Mouse (Mus musculus) hindbrain, postnatal 0 days (tissue): ENCODE measurements around the gene Acsl5. TPM values are rescaled to one million over a fixed set of nuclear protein-coding genes. Genes with fewer than 3 reads are reported as not detected.

Experiments
- ATAC-seq: fragments of 200-750 bp; cut with Nextera tagmentation; 2 replicates; pipeline ENCODE4 v1.8.0; 2017; ENCODE audit warnings: mild to moderate bottlenecking, moderate TSS enrichment, moderate library complexity
- DNase-seq: peaks from one replicate; pipeline ENCODE4 v3.0.0-alpha.2; 2015; ENCODE audit warnings: low spot score
- H3K27ac ChIP-seq: fragments of 300-500 bp; sonication (generic); 2 replicates; pipeline ENCODE4 v1.5.1; 2014; ENCODE audit warnings: mild to moderate bottlenecking
- H3K27me3 ChIP-seq: fragments of 300-500 bp; sonication (generic); 2 replicates; pipeline ENCODE4 v1.6.1; 2014; ENCODE audit warnings: low read length, mixed read lengths; ENCODE audit not compliant: insufficient read depth
- H3K36me3 ChIP-seq: fragments of 300-500 bp; sonication (generic); 2 replicates; pipeline ENCODE4 v1.6.1; 2014; ENCODE audit warnings: low read length, mixed read lengths; ENCODE audit not compliant: insufficient read depth
- H3K4me1 ChIP-seq: fragments of 300-500 bp; sonication (generic); 2 replicates; pipeline ENCODE4 v1.6.1; 2014; ENCODE audit warnings: antibody characterized with exemption, low read length, mixed read lengths; ENCODE audit not compliant: insufficient read depth
- H3K4me2 ChIP-seq: fragments of 300-500 bp; sonication (generic); 2 replicates; pipeline ENCODE4 v1.6.1; 2014; ENCODE audit warnings: low read depth, mild to moderate bottlenecking, low read length, moderate library complexity, mixed read lengths
- H3K4me3 ChIP-seq: fragments of 300-500 bp; sonication (generic); 2 replicates; pipeline ENCODE4 v1.5.1; 2014; ENCODE audit warnings: low read length
- H3K9ac ChIP-seq: fragments of 300-500 bp; sonication (generic); replicated peaks from 2 replicates; pipeline ENCODE4 v1.6.1; 2014; ENCODE audit warnings: mild to moderate bottlenecking, low read length, moderate library complexity, mixed read lengths
- H3K9me3 ChIP-seq: fragments of 300-500 bp; sonication (generic); 2 replicates; pipeline ENCODE4 v1.6.1; 2016; ENCODE audit warnings: low read length, mixed read lengths
- CTCF ChIP-seq: IDR thresholded peaks from 2 replicates; pipeline ENCODE4 v1.5.1; 2016; ENCODE audit warnings: antibody characterized with exemption, control low read depth, low read depth
- WGBS: fragments of 180-500 bp; shearing (Covaris S2); extraction: QIAGEN DNeasy Blood & Tissue Kit; methylation state at CpG from one replicate; pipeline ENCODE4 v1.1.7; 2014; 5-methylcytosine and 5-hydroxymethylcytosine counted together
- polyA plus RNA-seq: library from polyadenylated mRNA; unstranded; fragments of >200 nt; fragmentation: Nextera tagmentation; extraction: Ambion mirVana; gene quantifications from 2 replicates; pipeline ENCODE4 v1.2.1, GENCODE M21; 2015
- total RNA-seq: library from RNA; depleted of rRNA; stranded (reverse); fragments of >200 nt; gene quantifications from 2 replicates; pipeline ENCODE4 v1.2.3, GENCODE M21; 2014; rRNA removed

The Acsl5 gene
- total RNA-seq: 12.3 and 13.2 TPM in 2 replicates
- polyA plus RNA-seq: 15.6 and 19.1 TPM in 2 replicates

DNA sequence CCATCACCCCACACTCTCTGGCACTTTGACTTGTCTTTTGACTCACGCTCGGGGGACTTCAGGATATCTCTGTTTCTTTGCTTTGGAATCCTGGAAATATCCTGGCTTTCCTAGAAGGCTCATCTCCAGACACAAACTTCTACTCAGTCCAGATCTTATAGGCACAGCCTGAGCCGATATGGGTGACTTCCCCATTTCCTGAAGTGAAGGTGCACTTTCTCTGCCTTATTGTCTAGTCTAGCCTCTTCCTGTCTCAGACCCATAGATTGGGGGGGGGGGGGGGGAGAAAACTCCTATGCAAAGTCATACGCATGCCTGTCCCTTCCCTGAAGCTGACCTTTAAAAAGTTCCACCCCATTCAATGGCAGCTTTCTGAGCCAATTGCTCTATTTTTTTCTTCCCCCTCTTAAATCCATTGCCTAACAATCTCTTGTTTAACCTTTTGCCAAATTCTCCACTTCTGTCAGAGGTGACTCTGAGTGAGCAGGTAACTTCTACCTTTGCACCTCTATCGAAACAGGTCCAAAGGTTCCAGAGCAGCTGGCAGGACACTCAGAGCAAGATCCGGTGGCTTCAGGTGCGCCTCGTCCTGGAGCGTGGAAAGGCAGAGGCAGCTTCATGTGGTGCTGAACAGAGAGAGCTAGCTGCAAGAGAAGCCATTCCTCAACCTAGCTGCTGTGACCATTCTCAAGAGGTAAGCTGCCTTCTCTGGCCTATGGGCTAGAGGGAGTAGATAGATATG, at the start of gene Acsl5:
Acsl5 (plus strand) TSS at position 556 of the 742 bp plus-strand sequence.
- Histone ChIP-seq H3K27ac (no peak within 1 kb of the TSS), H3K4me1 (0 out of 2 replicates have a peak, but pooled peaks cover 6% of the 10 kb centered on the region), H3K4me2 (no peak within 1 kb of the TSS), H3K9ac (no peak within 1 kb of the TSS), H3K4me3 (no peak within 1 kb of the TSS), H3K36me3 (no peaks in the 10 kb centered on the region), H3K9me3 (no peaks in the 10 kb centered on the region), H3K27me3 (no peaks in the 10 kb centered on the region)
- ATAC-seq: no peak
- WGBS: 96% methylated on average over 9 of the region's 9 CpGs
- TF ChIP-seq CTCF: no peak
- no peak for DNase-seq

DNA sequence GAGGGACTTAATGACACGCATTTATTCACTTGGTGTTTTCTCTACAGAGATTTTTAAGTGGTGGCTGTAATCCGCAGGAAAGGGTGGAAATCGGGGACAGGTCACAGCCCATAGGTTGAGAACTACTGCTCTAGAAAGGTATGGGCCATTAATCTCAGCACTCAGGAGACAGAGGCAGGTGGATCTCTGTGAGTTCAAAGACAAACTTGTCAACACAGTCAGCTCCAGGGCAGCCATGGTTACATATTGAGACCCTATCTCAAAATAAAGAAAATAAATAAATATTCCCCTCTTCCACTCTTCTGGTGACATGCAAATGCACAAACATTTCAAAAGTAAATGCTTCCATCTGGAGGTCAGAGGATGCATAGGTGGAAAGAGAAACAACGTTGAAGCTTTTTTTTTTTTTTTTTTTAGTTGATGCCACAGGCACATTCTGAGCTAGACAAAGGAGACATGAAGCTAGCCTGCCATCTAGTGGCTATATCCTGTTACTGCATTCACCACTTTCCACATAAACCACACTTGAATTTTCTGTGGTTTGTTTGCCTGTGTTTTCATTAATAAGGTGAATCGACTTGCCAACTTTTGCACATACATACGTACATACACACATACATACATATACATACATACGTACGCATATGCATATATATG, 45.1 kb upstream of the Acsl5 start:
- peak; percentile 70 for ATAC-seq
- H3K4me2 ChIP-seq: no peak overlapping the region
- H3K36me3 ChIP-seq: no peaks in the 10 kb centered on the region
- DNase-seq: peak; percentile 87
- TF ChIP-seq CTCF: peak; percentile 92
- no peak overlapping the region for H3K9ac ChIP-seq
- WGBS: 38% methylated on average over 8 of the region's 8 CpGs
- H3K27me3 ChIP-seq: no peaks in the 10 kb centered on the region
- no peaks in the 10 kb centered on the region for H3K4me1 ChIP-seq
- H3K9me3 ChIP-seq: no peaks in the 10 kb centered on the region
- H3K4me3 ChIP-seq: no peak overlapping the region
- no peak overlapping the region for H3K27ac ChIP-seq

DNA sequence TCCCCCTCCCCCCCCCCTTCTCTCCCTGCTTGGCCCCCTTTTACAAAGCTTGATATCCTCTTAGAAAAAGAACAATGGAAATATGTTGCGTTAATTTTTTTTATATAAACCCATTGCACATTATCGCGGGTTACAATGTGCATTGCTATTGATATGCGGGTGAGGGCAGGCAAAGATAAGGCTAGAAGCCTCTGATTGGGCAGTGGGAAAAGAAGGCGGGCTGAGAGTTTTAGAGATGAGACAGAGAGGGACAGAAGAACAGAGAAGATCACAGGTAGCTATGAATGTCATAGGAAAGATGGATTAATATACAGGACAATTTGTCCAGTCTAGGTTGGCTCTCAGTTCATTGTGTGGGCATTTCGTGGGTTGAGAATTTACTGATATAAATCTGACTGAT, 44.5 kb upstream of the Acsl5 start:
- H3K4me1 ChIP-seq: no peaks in the 10 kb centered on the region
- no peak overlapping the region for H3K27ac ChIP-seq
- no peak overlapping the region for H3K9ac ChIP-seq
- 58% methylated on average over 6 of the region's 6 CpGs for WGBS
- no peaks in the 10 kb centered on the region for H3K27me3 ChIP-seq
- H3K4me2 ChIP-seq: no peak overlapping the region
- H3K36me3 ChIP-seq: no peaks in the 10 kb centered on the region
- TF ChIP-seq CTCF: no peak
- no peak overlapping the region for H3K4me3 ChIP-seq
- H3K9me3 ChIP-seq: no peaks in the 10 kb centered on the region
- DNase-seq: no peak
- no peak for ATAC-seq

DNA sequence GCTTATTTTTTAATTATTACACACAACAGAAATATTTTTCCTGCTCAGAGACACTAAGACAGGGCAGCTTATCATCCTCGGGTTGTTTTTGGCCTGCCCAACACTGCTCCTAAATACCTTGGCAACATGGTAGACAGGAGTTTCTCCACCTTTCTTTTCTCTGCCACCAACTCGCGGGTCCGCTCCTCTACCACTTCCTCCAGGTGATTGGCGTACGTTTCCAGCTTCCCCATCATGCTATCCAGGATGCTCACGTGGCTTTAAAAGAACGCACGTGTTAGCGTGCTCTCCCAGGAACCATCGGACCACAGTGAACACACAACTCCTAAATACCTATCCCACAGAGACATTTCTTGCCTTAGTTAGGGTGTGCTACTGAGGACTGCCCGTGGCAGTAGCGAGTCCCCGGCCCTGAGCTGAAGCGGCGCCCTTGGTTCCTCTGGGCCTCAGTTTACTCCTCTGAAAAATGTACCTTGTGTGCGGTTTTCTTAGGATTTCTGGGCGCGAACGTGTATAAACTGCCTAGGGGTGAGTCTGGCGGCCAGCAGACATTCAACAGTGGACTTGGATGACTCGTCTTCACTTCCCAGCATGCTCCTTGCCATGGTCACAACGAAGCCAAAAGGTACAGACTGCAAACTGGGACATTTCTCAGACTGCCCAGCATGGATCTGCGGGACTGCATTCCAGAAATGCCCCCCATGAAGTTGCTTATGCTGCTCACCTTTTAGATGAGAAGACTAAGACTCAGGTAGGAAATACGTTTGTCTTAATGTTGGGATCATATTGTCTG, 43.8 kb upstream of the Acsl5 start:
- no peak overlapping the region for H3K4me2 ChIP-seq
- ATAC-seq: no peak
- 69% methylated on average over 25 of the region's 25 CpGs for WGBS

DNA sequence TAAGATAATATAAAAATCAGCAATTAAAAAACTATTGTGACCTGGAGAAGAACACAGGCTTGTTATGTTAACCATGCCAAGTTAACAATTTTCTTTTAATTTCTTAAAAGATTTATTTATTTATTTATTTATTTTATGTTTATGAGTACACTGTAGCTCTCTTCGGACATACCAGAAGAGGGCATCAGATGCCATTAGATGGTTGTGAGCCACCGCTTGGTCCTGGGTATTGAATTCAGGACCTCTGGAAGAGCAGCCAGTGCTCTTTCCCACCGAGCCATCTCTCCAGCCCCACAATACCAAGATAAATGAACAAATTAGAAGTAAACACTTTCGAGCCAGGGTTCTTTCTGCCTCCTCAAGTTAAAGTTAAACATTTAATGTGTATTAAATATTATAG, 43.1 kb upstream of the Acsl5 start:
- H3K27me3 ChIP-seq: no peaks in the 10 kb centered on the region
- WGBS: 73% methylated on average over 4 of the region's 4 CpGs
- TF ChIP-seq CTCF: no peak
- ATAC-seq (no peak), DNase-seq (no peak)
- H3K4me2 ChIP-seq: no peak overlapping the region
- H3K9me3 ChIP-seq: no peaks in the 10 kb centered on the region
- H3K36me3 ChIP-seq: no peaks in the 10 kb centered on the region
- H3K27ac ChIP-seq: no peak overlapping the region
- H3K4me3 ChIP-seq: no peak overlapping the region
- H3K4me1 ChIP-seq: no peaks in the 10 kb centered on the region
- no peak overlapping the region for H3K9ac ChIP-seq

More for the DNA sequence above, 43.8 kb upstream of the Acsl5 start:
- no peak overlapping the region for H3K4me3 ChIP-seq
- no peak overlapping the region for H3K27ac ChIP-seq
- no peaks in the 10 kb centered on the region for H3K27me3 ChIP-seq
- H3K9ac ChIP-seq: no peak overlapping the region
- H3K4me1 ChIP-seq: no peaks in the 10 kb centered on the region
- no peak for TF ChIP-seq CTCF
- no peak for DNase-seq
- H3K36me3 ChIP-seq: no peaks in the 10 kb centered on the region
- H3K9me3 ChIP-seq: no peaks in the 10 kb centered on the region

DNA sequence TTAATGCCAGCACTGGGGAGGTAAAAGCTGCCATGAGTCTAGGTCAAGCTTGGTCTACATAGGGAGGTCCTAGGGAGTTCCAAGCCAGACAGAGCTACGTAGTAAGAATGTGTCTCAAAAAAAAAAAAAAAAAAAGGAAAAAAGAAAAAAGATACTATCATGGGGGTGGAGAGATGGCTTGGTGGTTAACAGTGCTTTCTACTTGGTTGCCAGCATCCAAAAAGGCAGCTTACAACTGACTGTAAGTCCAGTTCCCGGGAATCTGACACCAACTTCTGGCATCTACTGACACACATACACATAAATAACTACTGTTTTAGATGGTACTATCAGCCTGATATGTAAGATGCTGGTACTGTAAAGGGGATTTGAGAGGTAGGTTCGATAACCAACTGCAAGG, 42.7 kb upstream of the Acsl5 start:
- Histone ChIP-seq H3K9me3 (no peaks in the 10 kb centered on the region), H3K4me1 (no peaks in the 10 kb centered on the region), H3K4me2 (no peak overlapping the region), H3K9ac (no peak overlapping the region), H3K4me3 (no peak overlapping the region), H3K36me3 (no peaks in the 10 kb centered on the region), H3K27me3 (no peaks in the 10 kb centered on the region), H3K27ac (no peak overlapping the region)
- DNase-seq: no peak
- ATAC-seq: no peak
- no peak for TF ChIP-seq CTCF
- 92% methylated on average over 3 of the region's 3 CpGs for WGBS
